In the genomic region with DNA sequence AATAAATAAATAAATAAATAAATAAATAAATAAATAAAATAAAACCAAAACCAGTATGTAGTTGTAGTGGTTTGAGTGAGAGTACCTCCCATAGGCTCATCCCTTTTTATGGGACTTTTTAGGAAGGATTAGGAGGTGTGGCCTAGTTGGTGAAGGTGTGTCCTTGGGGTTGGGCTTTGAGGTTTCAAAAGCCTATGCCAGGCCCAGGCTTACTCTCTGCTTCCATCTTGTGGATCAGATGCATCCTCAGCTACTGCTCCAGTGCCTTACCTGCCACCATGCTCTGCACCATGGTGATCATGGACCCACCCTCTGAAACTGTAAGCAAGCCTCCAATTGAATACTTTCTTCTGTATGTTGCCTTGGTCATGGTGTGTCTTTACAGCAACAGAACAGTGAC, we compare ENCODE assay signal across 23 mouse cellular contexts. TPM values are rescaled to one million over a fixed set of nuclear protein-coding genes. Genes with fewer than 3 reads are reported as not detected.
DNase-seq lines count a peak whose midpoint lies in the region; ATAC-seq and TF ChIP-seq lines count a peak whose summit lies in the region.
"Had no signal": no experiment of that assay in that cellular context is flagged by ENCODE, and none has a peak within 500 bp of the region (broad histone marks: within the 10 kb centered on the region; RNA-seq: fewer than 3 reads in every experiment).

No protein-coding gene starts in this region.

- no peak for ATAC-seq in hindbrain, postnatal 0 days
- ATAC-seq in hindbrain, embryonic 13.5 days (ENCODE audit: low FRiP score) = no peak
- ATAC-seq: activated CD4-positive, CD25-positive, alpha-beta regulatory T cell, adult 4 months; forebrain, embryonic 13.5 days; forebrain, embryonic 15.5 days; Patski had no signal

- no peak overlapping the region for H3K4me2 ChIP-seq in hindbrain, postnatal 0 days (ENCODE audit: low read depth, low read length)
- no peak overlapping the region for H3K4me2 ChIP-seq in hindbrain, embryonic 13.5 days
- H3K4me2 ChIP-seq: embryonic facial prominence, embryonic 12.5 days; forebrain, embryonic 13.5 days; forebrain, embryonic 15.5 days had no signal

- H3K4me1 ChIP-seq in hindbrain, postnatal 0 days (ENCODE audit: insufficient read depth, low read length) = no peaks in the 10 kb centered on the region
- no peaks in the 10 kb centered on the region for H3K4me1 ChIP-seq in hindbrain, embryonic 13.5 days (replicated peaks)
- H3K4me1 ChIP-seq in lung, adult 2 months (ENCODE audit: control insufficient read depth, insufficient read depth, low read length) = peaks cover 14% of the 10 kb centered on the region
- H3K4me1 ChIP-seq: embryonic facial prominence, embryonic 10.5 days; embryonic facial prominence, embryonic 12.5 days; forebrain, embryonic 13.5 days; forebrain, embryonic 15.5 days had no signal

- H3K9me3 ChIP-seq in hindbrain, postnatal 0 days (ENCODE audit: low read length) = no peaks in the 10 kb centered on the region
- no peaks in the 10 kb centered on the region for H3K9me3 ChIP-seq in hindbrain, embryonic 13.5 days
- H3K9me3 ChIP-seq: embryonic facial prominence, embryonic 10.5 days; embryonic facial prominence, embryonic 12.5 days; forebrain, embryonic 13.5 days; forebrain, embryonic 15.5 days had no signal

- no peak for TF ChIP-seq POLR2A in lung, adult 2 months (IDR thresholded peaks at IDR 0.05; ENCODE audit: borderline replicate concordance, extremely low read depth, low read depth, low read length)

- H3K27ac ChIP-seq in hindbrain, postnatal 0 days = no peak overlapping the region
- H3K27ac ChIP-seq in hindbrain, embryonic 13.5 days = no peak overlapping the region
- H3K27ac ChIP-seq: embryonic facial prominence, embryonic 10.5 days; embryonic facial prominence, embryonic 12.5 days; forebrain, embryonic 13.5 days; forebrain, embryonic 15.5 days had no signal

- no peak overlapping the region for H3K4me3 ChIP-seq in hindbrain, postnatal 0 days (ENCODE audit: low read length)
- no peak overlapping the region for H3K4me3 ChIP-seq in hindbrain, embryonic 13.5 days
- no peak overlapping the region for H3K4me3 ChIP-seq in lung, adult 2 months (replicated peaks; ENCODE audit: extremely low read depth, low read depth, low read length)
- H3K4me3 ChIP-seq: embryonic facial prominence, embryonic 10.5 days; embryonic facial prominence, embryonic 12.5 days; forebrain, embryonic 13.5 days; forebrain, embryonic 15.5 days had no signal

- H3K36me3 ChIP-seq in hindbrain, postnatal 0 days (ENCODE audit: insufficient read depth, low read length) = no peaks in the 10 kb centered on the region
- H3K36me3 ChIP-seq in hindbrain, embryonic 13.5 days = no peaks in the 10 kb centered on the region
- H3K36me3 ChIP-seq: embryonic facial prominence, embryonic 10.5 days; embryonic facial prominence, embryonic 12.5 days; forebrain, embryonic 15.5 days; G1E had no signal

- no peaks in the 10 kb centered on the region for H3K27me3 ChIP-seq in hindbrain, postnatal 0 days (ENCODE audit: insufficient read depth, low read length)
- no peaks in the 10 kb centered on the region for H3K27me3 ChIP-seq in hindbrain, embryonic 13.5 days
- H3K27me3 ChIP-seq: embryonic facial prominence, embryonic 12.5 days; forebrain, embryonic 13.5 days; forebrain, embryonic 15.5 days; Patski had no signal

- TF ChIP-seq CTCF in hindbrain, postnatal 0 days (IDR thresholded peaks at IDR 0.05; ENCODE audit: low read depth) = 0 out of 2 replicates have a peak, but pooled peaks have one; percentile 7
- TF ChIP-seq CTCF in lung, adult 2 months (IDR thresholded peaks at IDR 0.05; ENCODE audit: insufficient read depth, low read length) = no peak

- no peak for DNase-seq in hindbrain, postnatal 0 days (ENCODE audit: low spot score)
- peak; percentile 55 for DNase-seq in ES-CJ7 (ENCODE audit: low read depth, low spot score)
- DNase-seq in R1 (ENCODE audit: low read depth, low spot score) = peak; percentile 50
- DNase-seq in induced T-regulatory cell, adult 2 months (ENCODE audit: low read depth) = peak; percentile 13
- DNase-seq in spleen, postnatal 10 days (ENCODE audit: low spot score in 2 of 2) = no peak
- no peak for DNase-seq in lung, adult 2 months
- no peak for DNase-seq in right cerebral cortex, postnatal 4 days
- DNase-seq: adrenal gland, adult 8-10 months; adrenal gland, postnatal 14 days; adrenal gland, postnatal 36 days; cerebellum, adult 11-12 months; cerebellum, adult 2 months; cerebellum, adult 9-10 months; cerebellum, postnatal 10 days; cerebellum, postnatal 25 days had no signal

- H3K9ac ChIP-seq in hindbrain, postnatal 0 days (replicated peaks; ENCODE audit: low read length) = no peak overlapping the region
- no peak overlapping the region for H3K9ac ChIP-seq in hindbrain, embryonic 13.5 days
- H3K9ac ChIP-seq: embryonic facial prominence, embryonic 12.5 days; forebrain, embryonic 13.5 days; forebrain, embryonic 15.5 days had no signal

RNA-seq across cellular contexts. Expression of gene Ypel2, which starts 28.0 kb away (rescaled TPM):
- total RNA-seq in hindbrain, postnatal 0 days (2014; rRNA removed) = 2.7 and 4.6 TPM in 2 replicates
- polyA plus RNA-seq in hindbrain, postnatal 0 days (2015; fragmentation: Nextera tagmentation; extraction: Ambion mirVana) = 3.4 and 3.6 TPM in 2 replicates
- 4.7 and 5.0 TPM in 2 replicates for polyA plus RNA-seq in hindbrain, embryonic 13.5 days (2015; fragmentation: Nextera tagmentation; extraction: Ambion mirVana)
- 5.9 and 9.7 TPM in 2 replicates for polyA plus RNA-seq in lung, adult 2 months (2012; rRNA removed)

RNA-seq across cellular contexts. Expression of gene Gdpd1, which starts 52.3 kb away (rescaled TPM):
- 54.2 and 59.9 TPM in 2 replicates for total RNA-seq in hindbrain, postnatal 0 days (2014; rRNA removed)
- polyA plus RNA-seq in hindbrain, postnatal 0 days (2015; fragmentation: Nextera tagmentation; extraction: Ambion mirVana) = 153 and 157 TPM in 2 replicates
- 190 and 193 TPM in 2 replicates for polyA plus RNA-seq in hindbrain, embryonic 13.5 days (2015; fragmentation: Nextera tagmentation; extraction: Ambion mirVana)
- 11.7 and 13.8 TPM in 2 replicates for polyA plus RNA-seq in lung, adult 2 months (2012; rRNA removed)

Comparison
In these comparisons a context has a peak if more than half of its experiments do, and no peak if none do; other contexts are left out.
1. DNase-seq: peak in ES-CJ7 (single experiment), R1 (single experiment) and induced T-regulatory cell, adult 2 months (single experiment); none in hindbrain, postnatal 0 days (single experiment), spleen, postnatal 10 days (0 of 2), lung, adult 2 months (single experiment) and right cerebral cortex, postnatal 4 days (single experiment).
2. RNA of gene Gdpd1, which starts 52.3 kb away (polyA plus RNA-seq): 190 to 193 TPM in hindbrain, embryonic 13.5 days and 153 to 157 TPM in hindbrain, postnatal 0 days; 11.7 to 13.8 TPM in lung, adult 2 months; every median in the first group is over 10 times any median in the second.